Mouse (Mus musculus) kidney, embryonic 16.5 days (tissue): ENCODE measurements around the gene Gphn. TPM values are rescaled to one million over a fixed set of nuclear protein-coding genes. Genes with fewer than 3 reads are reported as not detected.

ENCODE experiments used
- ATAC-seq: fragments of 200-750 bp; cut with Nextera tagmentation; 2 replicates; pipeline ENCODE4 v1.8.0; 2017; ENCODE audit warnings: moderate TSS enrichment; ENCODE audit not compliant: low FRiP score, low TSS enrichment
- H3K27ac ChIP-seq: fragments of 300-500 bp; sonication (generic); 2 replicates; pipeline ENCODE4 v1.5.1; 2014; ENCODE audit warnings: low read length
- H3K27me3 ChIP-seq: fragments of 300-500 bp; sonication (generic); 2 replicates; pipeline ENCODE4 v1.6.1; 2014; ENCODE audit warnings: low read length, control low read depth, mixed read lengths; ENCODE audit not compliant: insufficient read depth
- H3K36me3 ChIP-seq: fragments of 300-500 bp; sonication (generic); 2 replicates; pipeline ENCODE4 v1.6.1; 2014; ENCODE audit warnings: low read length, control low read depth, mixed read lengths; ENCODE audit not compliant: insufficient read depth
- H3K4me1 ChIP-seq: fragments of 300-500 bp; sonication (generic); 2 replicates; pipeline ENCODE4 v1.6.1; 2014; ENCODE audit warnings: low read length, control low read depth, mixed read lengths; ENCODE audit not compliant: insufficient read depth
- H3K4me2 ChIP-seq: fragments of 300-500 bp; sonication (generic); replicated peaks from 2 replicates; pipeline ENCODE4 v1.6.1; 2014; ENCODE audit warnings: low read depth, low read length
- H3K4me3 ChIP-seq: fragments of 300-500 bp; sonication (generic); 2 replicates; pipeline ENCODE4 v1.5.1; 2014; ENCODE audit warnings: mild to moderate bottlenecking, low read length
- H3K9ac ChIP-seq: fragments of 300-500 bp; sonication (generic); replicated peaks from 2 replicates; pipeline ENCODE4 v1.6.1; 2014; ENCODE audit warnings: low read length
- H3K9me3 ChIP-seq: fragments of 300-500 bp; sonication (generic); 2 replicates; pipeline ENCODE4 v1.6.1; 2016; ENCODE audit warnings: low read length, control low read depth
- WGBS: fragments of 180-500 bp; shearing (Covaris S2); extraction: QIAGEN DNeasy Blood & Tissue Kit; methylation state at CpG from one replicate; pipeline ENCODE4 v1.1.7; 2014; 5-methylcytosine and 5-hydroxymethylcytosine counted together
- polyA plus RNA-seq: library from polyadenylated mRNA; unstranded; fragments of >200 nt; fragmentation: Nextera tagmentation; extraction: Ambion mirVana; gene quantifications from 2 replicates; pipeline ENCODE4 v1.2.1, GENCODE M21; 2015

The Gphn gene
- polyA plus RNA-seq, 1 experiment from 2014 or later, result 16.9 TPM

GRCm38 (mm10) chr12:78631816-78632215 is 405.6 kb downstream of the Gphn start:
- no peak overlapping the region for H3K4me3 ChIP-seq
- H3K36me3 ChIP-seq, result no peaks in the 10 kb centered on the region
- no peak overlapping the region for H3K4me2 ChIP-seq
- H3K9me3 ChIP-seq, result no peaks in the 10 kb centered on the region
- no peaks in the 10 kb centered on the region for H3K27me3 ChIP-seq
- no peaks in the 10 kb centered on the region for H3K4me1 ChIP-seq
- no peak for ATAC-seq
- H3K27ac ChIP-seq, result no peak overlapping the region
- H3K9ac ChIP-seq, result no peak overlapping the region
- WGBS, result 65% methylated on average over 2 of the region's 2 CpGs

GRCm38 (mm10) chr12:78639466-78639865 is 413.3 kb downstream of the Gphn start:
- WGBS, result 0% methylated on average over 1 of the region's 1 CpGs
- Histone ChIP-seq H3K27me3 (no peaks in the 10 kb centered on the region), H3K4me2 (no peak overlapping the region), H3K36me3 (no peaks in the 10 kb centered on the region), H3K4me3 (no peak overlapping the region), H3K9me3 (no peaks in the 10 kb centered on the region), H3K27ac (no peak overlapping the region), H3K4me1 (peaks cover 9% of the 10 kb centered on the region; the same call in 1 of the 2 replicates), H3K9ac (no peak overlapping the region)
- no peak for ATAC-seq

GRCm38 (mm10) chr12:78640086-78640485 is 413.9 kb downstream of the Gphn start:
- Histone ChIP-seq H3K4me3 (no peak overlapping the region), H3K9me3 (no peaks in the 10 kb centered on the region), H3K36me3 (no peaks in the 10 kb centered on the region), H3K4me1 (peaks cover 9% of the 10 kb centered on the region; the same call in 1 of the 2 replicates), H3K4me2 (no peak overlapping the region), H3K27me3 (no peaks in the 10 kb centered on the region), H3K27ac (no peak overlapping the region), H3K9ac (no peak overlapping the region)
- ATAC-seq, result no peak
- 31% methylated on average over 2 of the region's 2 CpGs for WGBS

- H3K27ac ChIP-seq, result no peak overlapping the region
- ATAC-seq, result no peak
- no peaks in the 10 kb centered on the region for H3K36me3 ChIP-seq
- H3K9me3 ChIP-seq, result no peaks in the 10 kb centered on the region
- no peak overlapping the region for H3K4me2 ChIP-seq
- H3K27me3 ChIP-seq, result no peaks in the 10 kb centered on the region
- H3K9ac ChIP-seq, result no peak overlapping the region
- no peak overlapping the region for H3K4me3 ChIP-seq
- peaks cover 9% of the 10 kb centered on the region; the same call in 1 of the 2 replicates for H3K4me1 ChIP-seq
Measured at GRCm38 (mm10) chr12:78641220-78641619, 415.0 kb downstream of the Gphn start.

- H3K36me3 ChIP-seq, result no peaks in the 10 kb centered on the region
- H3K9ac ChIP-seq, result no peak overlapping the region
- no peak overlapping the region for H3K27ac ChIP-seq
- no peak overlapping the region for H3K4me2 ChIP-seq
- peaks cover 9% of the 10 kb centered on the region; the same call in 1 of the 2 replicates for H3K4me1 ChIP-seq
- H3K9me3 ChIP-seq, result no peaks in the 10 kb centered on the region
- H3K27me3 ChIP-seq, result no peaks in the 10 kb centered on the region
- H3K4me3 ChIP-seq, result no peak overlapping the region
- ATAC-seq, result no peak
- whole genome bisulfite sequencing, result 71% methylated on average over 2 of the region's 2 CpGs
Measured at GRCm38 (mm10) chr12:78643691-78644090, 417.5 kb downstream of the Gphn start.

- WGBS, result 97% methylated on average over 1 of the region's 1 CpGs
- H3K36me3 ChIP-seq, result no peaks in the 10 kb centered on the region
Measured at GRCm38 (mm10) chr12:78645282-78645681, 419.1 kb downstream of the Gphn start.

GRCm38 (mm10) chr12:78659718-78660304 is 433.6 kb downstream of the Gphn start:
- H3K4me1 ChIP-seq, result no peaks in the 10 kb centered on the region
- H3K9ac ChIP-seq, result no peak overlapping the region
- 54% methylated on average over 2 of the region's 2 CpGs for WGBS
- no peaks in the 10 kb centered on the region for H3K36me3 ChIP-seq
- H3K27ac ChIP-seq, result no peak overlapping the region
- H3K27me3 ChIP-seq, result no peaks in the 10 kb centered on the region
- no peaks in the 10 kb centered on the region for H3K9me3 ChIP-seq
- no peak overlapping the region for H3K4me2 ChIP-seq
- ATAC-seq, result no peak
- no peak overlapping the region for H3K4me3 ChIP-seq

More at GRCm38 (mm10) chr12:78645282-78645681, 419.1 kb downstream of the Gphn start:
- H3K9me3 ChIP-seq, result no peaks in the 10 kb centered on the region
- no peaks in the 10 kb centered on the region for H3K27me3 ChIP-seq
- H3K4me3 ChIP-seq, result no peak overlapping the region
- ATAC-seq, result no peak
- H3K9ac ChIP-seq, result no peak overlapping the region
- H3K27ac ChIP-seq, result no peak overlapping the region
- H3K4me2 ChIP-seq, result no peak overlapping the region
- H3K4me1 ChIP-seq, result no peaks in the 10 kb centered on the region

GRCm38 (mm10) chr12:78678101-78678806 is 452.1 kb downstream of the Gphn start:
- no peaks in the 10 kb centered on the region for H3K36me3 ChIP-seq
- no peak overlapping the region for H3K4me2 ChIP-seq
- H3K27me3 ChIP-seq, result no peaks in the 10 kb centered on the region
- no peak overlapping the region for H3K4me3 ChIP-seq
- no peak overlapping the region for H3K27ac ChIP-seq
- 87% methylated on average over 5 of the region's 5 CpGs for WGBS
- ATAC-seq, result no peak
- no peaks in the 10 kb centered on the region for H3K9me3 ChIP-seq
- no peak overlapping the region for H3K9ac ChIP-seq
- no peaks in the 10 kb centered on the region for H3K4me1 ChIP-seq

GRCm38 (mm10) chr12:78678807-78679189 is 452.6 kb downstream of the Gphn start:
- no peak overlapping the region for H3K27ac ChIP-seq
- no peak overlapping the region for H3K4me2 ChIP-seq
- H3K9ac ChIP-seq, result no peak overlapping the region
- no peak for ATAC-seq
- H3K9me3 ChIP-seq, result no peaks in the 10 kb centered on the region
- H3K27me3 ChIP-seq, result no peaks in the 10 kb centered on the region
- 92% methylated on average over 2 of the region's 2 CpGs for WGBS
- H3K4me3 ChIP-seq, result no peak overlapping the region
- no peaks in the 10 kb centered on the region for H3K36me3 ChIP-seq
- no peaks in the 10 kb centered on the region for H3K4me1 ChIP-seq

- 98% methylated on average over 2 of the region's 2 CpGs for WGBS
- H3K27ac ChIP-seq, result no peak overlapping the region
- H3K4me2 ChIP-seq, result no peak overlapping the region
- no peak overlapping the region for H3K9ac ChIP-seq
- H3K9me3 ChIP-seq, result no peaks in the 10 kb centered on the region
- no peaks in the 10 kb centered on the region for H3K27me3 ChIP-seq
- no peaks in the 10 kb centered on the region for H3K36me3 ChIP-seq
- no peaks in the 10 kb centered on the region for H3K4me1 ChIP-seq
- no peak for ATAC-seq
- no peak overlapping the region for H3K4me3 ChIP-seq
Measured at GRCm38 (mm10) chr12:78681048-78681447, 454.9 kb downstream of the Gphn start.
